Mouse (Mus musculus): ENCODE measurements around the gene Myl12a.
A peak's percentile ranks its signal among the peaks of the same experiment; 100 is the strongest.

Gene Myl12a

DNA sequence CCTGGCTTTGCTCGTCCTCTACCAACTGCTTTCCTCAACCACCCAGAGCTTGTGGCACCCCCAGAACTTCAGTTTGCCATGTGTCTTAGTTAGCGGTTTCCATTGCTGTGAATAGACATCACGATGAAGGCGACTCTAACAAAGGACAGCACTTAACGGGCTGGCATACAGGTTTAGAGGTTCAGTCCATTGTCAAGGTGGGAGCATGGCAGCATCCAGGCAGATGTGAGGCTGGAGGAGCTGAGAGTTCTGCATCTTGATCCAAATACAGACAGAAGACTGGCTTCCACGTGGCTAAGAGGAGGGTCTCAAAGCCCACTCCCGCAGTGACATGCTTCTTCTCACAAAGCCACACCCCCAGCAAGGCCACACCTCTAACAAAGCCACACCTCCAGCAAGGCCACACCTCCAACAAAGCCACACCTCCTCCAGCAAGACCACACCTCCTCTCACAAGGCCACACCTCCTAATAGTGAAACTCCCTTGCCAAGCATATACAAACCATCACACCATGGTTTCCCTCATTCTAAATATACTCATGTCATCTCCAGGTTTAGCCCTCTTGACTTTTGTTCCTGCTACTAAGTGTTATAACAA lies 8.1 kb upstream of the Myl12a start:
- DNase-seq (ENCODE audit: low spot score in 2 of 2) = no peak

DNA sequence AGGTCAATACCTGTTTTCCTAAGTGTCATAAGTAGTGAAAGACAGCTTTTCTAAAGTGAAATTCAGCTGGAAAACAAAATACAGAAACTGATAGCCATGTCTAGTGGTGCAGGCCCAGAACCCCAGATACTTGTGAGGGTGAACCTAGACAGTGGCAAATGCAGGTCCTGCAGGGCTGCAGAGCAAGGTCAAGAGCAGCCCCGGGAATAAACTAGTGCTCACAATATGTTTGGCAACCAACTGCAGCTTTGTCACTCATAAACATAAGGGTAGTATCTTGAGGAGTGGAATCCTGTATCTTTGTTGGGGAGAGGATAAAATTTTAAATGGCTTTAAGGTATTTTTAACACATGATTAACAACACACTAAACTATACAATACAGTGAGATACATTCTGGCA lies 7.1 kb upstream of the Myl12a start:
- no peak for DNase-seq (ENCODE audit: low spot score in 2 of 2)

DNA sequence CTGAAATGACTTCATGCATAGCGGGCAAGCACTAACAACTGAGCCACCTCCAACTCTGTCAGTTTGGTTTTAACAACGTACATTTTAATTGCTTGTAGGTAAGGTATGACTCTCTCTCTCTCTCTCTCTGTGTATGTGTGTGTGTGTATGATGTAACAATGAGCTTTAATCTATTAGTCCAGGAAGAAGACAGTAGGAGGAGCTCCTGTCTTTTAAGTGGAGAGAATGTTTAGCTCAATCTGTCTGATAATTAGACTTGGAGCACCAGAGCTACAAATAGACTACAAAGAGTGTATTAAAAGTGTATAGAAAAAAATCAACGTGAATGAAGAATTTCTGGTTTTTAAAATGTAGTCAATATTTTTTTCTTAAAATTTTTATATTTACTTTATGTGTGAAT lies 6.0 kb upstream of the Myl12a start:
- DNase-seq (ENCODE audit: low spot score in 2 of 2) = no peak

DNA sequence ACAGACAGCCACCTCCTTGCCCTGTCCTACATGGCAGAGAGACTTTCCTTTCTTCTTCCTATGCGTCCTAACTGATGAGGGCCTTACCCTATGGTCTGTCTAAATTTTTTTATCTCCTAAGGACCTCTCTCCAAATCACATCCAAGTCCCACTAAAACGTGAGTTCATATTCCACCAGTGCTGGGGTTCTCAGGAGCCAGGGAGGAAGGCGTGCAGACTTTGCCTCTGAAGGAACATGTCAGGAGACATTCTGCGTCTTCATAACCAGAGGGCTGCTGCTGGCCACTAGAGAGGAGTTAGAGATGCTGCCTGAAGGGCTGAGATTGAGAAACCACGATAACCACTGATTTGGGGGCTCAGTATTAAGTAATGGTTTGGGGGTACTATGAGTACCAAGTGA lies 4.3 kb upstream of the Myl12a start:
- no peak for DNase-seq (ENCODE audit: low spot score in 2 of 2)

DNA sequence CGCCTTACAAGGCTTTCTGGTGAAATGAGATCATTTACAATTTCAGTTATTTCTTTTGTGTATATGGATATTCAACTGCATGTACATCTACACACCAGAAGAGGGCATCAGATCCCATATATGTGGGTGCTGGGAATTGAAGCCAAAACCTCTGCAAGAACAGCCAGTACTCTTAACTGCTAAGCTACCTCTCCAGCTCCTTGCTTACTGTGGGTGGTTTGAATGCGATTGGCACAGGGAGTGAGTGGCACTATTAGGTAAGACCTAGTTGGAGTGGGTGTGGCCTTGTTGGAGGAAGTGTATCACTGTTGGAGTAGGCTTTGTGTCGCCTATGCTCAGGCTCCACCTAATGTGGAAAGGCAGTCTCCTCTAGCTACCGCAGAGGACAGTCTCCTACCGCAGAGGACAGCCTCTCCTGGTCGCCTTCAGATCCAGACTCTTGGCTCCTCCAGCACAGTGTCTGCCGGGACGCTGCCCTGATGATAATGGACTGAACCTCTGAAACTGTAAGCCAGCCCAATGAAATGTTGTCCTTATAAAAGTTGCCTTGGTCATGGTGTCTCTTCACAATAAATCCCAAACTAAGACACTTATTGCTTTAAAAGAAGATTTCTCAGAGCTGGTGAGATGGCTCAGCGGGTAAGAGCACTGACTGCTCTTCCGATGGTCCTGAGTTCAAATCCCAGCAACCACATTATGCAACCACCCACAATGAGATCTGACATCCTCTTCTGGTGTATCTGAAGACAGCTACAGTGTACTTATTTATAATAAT lies 1.7 kb upstream of the Myl12a start:
- no peak for DNase-seq (ENCODE audit: low spot score in 2 of 2)

DNA sequence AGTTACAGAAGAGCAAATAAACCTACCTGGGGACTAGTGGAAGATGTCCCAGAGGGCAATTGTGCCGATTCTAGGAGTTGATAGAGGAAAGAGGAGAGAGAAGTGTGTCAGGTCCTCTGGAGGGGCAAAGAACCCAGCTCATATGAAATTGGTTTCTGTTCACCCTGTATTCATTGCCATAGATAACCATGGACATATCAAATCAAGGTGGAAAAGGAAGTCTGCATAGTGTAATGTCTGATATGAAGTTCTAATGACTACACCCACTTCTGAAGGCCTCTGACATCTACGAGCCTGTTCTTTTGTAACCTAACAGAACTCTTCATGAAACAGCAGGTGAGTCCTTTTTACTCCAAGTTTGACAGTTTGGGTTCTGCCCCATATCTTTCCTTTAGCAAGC lies 1.0 kb upstream of the Myl12a start:
- no peak for DNase-seq (ENCODE audit: low spot score in 2 of 2)

DNA sequence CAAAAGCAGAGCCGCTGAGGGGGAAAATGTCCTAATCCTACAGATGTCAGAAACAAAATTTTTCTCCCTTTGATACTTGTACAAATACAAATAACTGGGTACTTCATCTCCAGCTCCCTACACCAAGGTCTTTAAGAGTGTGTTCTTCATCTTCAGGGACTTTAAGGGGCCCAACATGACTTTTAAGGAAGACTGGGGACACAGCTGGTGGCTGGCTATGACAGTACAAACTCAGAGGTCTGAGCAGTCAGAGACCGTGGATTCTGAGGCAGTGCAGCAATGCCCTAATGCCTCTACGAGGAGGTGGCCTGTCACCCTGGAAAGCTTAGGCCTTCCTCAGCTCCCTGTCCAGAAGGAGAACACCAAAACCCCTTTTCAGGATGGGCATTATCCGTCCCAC lies 434 bp upstream of the Myl12a start:
- DNase-seq (ENCODE audit: low spot score in 2 of 2) = no peak

DNA sequence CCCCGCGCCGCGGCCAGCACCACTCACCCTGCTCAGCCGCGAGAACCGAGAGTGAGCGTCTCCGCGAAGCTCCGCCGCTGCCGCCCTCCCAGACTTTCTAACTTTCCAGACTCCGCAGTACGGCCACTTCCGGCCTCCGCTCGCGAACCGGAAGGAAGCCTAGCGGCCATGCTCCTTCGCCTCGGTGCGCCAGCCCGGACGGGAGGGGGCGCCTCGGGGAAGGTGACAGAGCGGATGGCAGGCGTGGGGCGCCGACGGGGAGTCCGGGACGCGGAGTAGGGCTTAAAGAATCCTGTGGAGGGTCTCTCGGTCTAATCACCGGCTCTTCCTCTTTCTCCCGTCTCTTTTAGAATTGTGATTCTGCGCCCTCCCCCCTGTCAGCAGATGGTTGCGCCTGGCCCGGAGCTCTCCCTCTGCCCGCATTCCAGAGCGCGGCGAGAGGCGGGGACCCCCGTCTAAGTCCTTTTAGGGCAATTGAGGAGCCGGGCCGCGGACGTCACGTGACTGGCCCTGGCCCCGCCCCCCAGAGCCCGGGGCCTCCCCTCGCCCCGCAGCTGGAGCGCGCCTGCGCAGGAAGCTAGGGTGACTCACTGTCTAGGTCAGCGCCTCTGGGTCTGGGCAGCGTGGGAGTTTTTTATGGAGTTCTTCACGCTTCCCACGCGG lies 466 bp downstream of the Myl12a start, which contains the start of gene Myom1:
Gene Myom1 (plus strand): TSS at position 553 of the 663 bp plus-strand sequence.
- DNase-seq (ENCODE audit: low spot score in 2 of 2) = peak; percentile 98 to 99

DNA sequence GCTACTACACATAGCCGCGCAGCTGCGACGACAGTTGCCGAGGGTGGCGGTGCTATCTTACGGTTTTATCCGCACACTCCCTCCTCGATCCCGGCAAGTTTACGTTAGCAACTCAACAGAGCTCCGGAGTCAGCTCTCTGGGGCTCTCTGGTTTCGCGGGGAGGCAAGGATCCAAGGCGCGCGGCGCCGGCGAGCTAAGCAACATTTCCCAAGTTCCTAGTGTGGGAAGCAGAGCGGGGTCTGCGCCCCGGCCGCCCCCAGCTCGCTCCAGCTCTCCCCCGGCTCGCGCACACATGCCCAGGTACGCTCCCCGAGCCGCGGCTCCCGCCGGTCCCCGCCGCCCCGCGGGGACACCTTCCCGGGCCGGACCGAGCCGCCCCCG lies 988 bp downstream of the Myl12a start:
- peak; percentile 62 to 69 for DNase-seq (ENCODE audit: low spot score in 2 of 2)

DNA sequence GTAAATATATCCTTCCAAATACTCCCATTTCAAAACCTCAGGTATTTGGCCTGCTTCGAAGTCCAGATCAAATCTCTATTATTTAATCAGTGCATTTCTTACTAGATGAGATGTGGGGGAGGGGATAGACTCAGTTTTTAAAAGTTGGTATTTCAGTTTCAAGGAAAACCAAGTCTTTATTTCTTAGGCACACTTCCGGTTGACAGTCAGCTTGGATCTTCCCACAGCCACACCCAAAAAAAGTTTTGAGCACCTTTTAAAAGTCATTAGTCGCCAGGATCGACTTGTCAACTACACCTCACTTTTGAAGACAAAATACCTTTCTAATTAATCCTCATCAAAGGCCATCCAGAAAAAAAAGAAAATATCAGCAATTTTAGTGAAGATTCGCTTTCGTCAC lies 1.6 kb downstream of the Myl12a start:
- DNase-seq (ENCODE audit: low spot score in 2 of 2) = no peak

DNA sequence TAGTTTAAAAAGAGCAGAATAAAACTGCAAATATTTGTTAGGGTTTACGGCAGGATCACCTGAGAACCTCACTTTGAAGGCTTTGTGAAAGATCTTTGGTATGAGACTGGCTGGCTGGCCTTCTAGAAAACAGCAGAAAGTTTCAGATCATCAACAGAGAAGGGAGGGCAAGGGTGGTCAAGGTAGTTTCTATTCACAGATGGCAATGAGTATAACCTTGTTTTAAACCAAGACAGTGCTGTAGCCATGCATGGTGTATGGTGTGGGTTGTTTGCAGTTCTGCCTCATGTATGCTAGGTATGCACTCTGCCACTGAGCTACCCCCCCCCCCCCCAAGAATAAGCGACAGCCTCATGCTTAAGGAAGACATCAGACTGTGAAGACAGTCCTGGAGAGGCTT lies 2.4 kb downstream of the Myl12a start:
- DNase-seq (ENCODE audit: low spot score in 2 of 2) = no peak

DNA sequence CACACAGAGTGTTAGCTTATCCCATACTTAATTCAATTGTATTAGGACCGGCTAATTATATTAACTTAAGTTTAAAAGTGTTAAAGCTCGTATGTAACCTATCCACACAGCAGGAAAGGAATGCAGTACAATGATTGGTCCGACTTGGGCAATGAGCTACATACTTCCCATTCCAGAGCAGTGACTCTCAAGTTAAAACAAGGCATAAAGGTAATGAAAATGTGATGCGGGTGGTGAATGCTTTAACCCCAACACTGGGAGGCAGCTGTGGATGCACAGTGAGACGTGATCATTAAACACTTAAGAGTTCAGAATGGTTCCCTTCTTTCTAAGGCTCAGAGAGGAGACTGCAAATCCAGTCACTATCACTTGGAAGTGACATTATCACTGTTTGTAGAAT lies 3.5 kb downstream of the Myl12a start:
- DNase-seq (ENCODE audit: low spot score in 2 of 2) = no peak

DNA sequence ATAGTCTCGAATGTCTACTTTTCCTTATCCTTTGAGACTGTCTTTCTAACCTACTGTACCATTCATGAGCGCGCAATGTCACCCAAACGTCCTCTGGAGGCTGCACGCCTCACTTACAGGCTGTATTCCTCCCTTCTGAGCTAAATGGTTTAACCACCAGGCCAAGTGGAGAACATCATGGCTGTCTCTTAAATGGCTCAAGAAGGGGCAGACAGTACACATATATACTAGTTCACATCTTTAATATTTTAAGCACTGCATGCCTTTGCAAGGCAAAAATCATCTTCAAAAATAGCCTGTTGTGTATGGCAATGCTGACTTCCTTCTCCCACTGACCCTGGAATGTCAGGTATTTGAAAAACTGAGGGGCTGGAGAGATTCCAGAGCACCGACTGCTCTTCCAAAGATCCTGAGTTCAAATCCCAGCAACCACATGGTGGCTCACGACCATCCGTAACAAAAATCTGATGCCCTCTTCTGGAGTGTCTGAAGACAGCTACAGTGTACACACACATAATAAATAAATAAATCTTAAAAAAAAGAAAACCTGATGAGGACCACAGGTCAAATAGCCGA lies 4.2 kb downstream of the Myl12a start:
- DNase-seq (ENCODE audit: low spot score in 2 of 2) = no peak

DNA sequence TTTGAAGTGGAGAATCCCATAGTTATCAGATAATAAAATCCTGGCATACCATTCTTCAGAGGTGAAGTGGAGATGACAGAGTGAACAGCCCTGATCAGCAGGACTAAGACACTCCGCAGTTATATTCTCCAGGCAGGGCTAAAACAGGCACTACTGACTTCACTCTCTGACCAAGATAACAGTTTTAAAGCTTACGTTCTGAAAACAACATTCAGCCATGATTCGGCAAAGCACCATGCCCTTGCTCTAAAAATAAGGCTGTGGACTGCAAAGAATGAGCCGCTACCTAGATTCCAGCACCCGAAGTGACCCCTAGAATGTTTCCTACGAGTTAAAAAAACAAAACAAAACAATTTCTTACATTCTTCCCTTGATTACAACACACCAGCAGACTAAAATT lies 4.8 kb downstream of the Myl12a start:
- no peak for DNase-seq (ENCODE audit: low spot score in 2 of 2)

DNA sequence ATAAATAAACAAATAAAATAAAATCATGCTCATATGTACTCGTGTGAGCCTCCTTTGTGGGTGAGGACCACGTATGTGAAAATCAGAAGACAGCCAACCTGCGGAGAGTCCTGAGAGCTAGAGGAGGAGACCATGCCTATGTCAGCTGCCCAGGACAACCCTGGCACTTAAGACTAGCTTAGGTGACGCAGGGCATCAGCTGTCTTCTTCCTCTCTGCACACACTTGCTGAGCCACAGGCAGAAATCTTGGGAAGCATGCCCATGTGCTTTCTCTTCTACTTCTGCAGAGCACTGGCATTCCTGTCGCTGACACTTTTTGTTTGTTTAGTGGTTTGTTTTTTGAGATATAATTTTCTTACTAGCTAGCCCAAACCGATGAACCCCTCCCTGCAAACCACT lies 7.1 kb downstream of the Myl12a start:
- no peak for DNase-seq (ENCODE audit: low spot score in 2 of 2)

DNA sequence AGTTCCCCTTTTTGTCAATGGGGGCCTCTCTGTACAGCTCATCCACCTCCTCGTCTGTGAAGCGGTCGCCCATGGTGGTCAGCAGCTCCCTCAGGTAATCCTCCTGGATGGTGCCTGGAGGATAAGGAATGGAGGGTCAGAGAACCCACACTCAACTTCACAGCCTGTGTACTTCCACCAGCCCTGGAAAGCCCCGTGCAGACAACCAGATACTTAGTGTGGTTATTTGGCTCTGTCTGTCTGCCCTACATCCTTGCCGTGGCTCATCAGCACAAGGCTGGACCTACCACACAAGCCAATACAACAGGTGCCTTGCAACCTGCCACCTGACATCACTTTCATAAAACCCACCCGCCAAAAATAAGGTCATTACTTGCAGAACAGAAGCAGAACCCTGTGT lies 8.0 kb downstream of the Myl12a start:
- no peak for DNase-seq (ENCODE audit: low spot score in 2 of 2)

DNA sequence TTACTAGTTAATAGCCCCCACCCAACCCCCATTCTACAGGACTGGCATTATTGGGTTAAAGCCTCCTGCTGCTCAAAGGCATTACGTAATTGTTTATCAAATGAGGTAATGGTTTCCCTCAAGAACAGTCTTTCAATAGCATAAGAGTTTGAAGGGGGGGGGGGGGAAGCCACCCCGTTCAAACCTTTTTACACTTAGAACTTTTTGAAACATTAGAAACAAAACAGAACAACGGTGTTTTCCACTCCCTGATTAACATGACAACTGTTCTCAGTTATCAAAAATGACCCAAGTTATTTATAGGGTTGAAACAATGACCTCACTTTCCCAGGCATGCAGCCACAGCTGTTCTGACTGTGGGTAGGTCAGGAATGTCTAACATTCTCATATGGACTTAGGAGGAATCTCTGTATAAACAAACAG lies 9.3 kb downstream of the Myl12a start:
- DNase-seq (ENCODE audit: low spot score in 2 of 2) = no peak

DNA sequence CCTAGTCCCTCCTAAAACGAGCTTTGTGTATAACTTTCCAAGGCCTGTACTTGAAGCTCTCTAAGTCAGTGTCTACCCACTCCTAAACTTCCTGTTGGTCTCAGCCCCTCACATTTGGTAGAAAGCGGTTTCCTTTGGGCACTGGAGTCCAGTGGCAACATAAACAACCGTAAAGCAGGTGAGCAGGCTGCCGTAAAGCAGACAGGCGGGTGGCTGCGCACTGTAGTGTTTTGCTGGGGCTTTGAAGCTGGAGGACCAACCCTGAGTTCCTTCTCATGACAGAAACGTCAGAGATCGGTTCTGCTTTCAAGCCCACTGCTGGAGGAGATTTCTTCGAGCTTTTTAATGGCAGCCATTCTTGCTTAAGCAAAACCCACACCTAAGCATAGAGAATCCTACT lies 10.0 kb downstream of the Myl12a start:
- DNase-seq (ENCODE audit: low spot score in 2 of 2) = no peak

DNA sequence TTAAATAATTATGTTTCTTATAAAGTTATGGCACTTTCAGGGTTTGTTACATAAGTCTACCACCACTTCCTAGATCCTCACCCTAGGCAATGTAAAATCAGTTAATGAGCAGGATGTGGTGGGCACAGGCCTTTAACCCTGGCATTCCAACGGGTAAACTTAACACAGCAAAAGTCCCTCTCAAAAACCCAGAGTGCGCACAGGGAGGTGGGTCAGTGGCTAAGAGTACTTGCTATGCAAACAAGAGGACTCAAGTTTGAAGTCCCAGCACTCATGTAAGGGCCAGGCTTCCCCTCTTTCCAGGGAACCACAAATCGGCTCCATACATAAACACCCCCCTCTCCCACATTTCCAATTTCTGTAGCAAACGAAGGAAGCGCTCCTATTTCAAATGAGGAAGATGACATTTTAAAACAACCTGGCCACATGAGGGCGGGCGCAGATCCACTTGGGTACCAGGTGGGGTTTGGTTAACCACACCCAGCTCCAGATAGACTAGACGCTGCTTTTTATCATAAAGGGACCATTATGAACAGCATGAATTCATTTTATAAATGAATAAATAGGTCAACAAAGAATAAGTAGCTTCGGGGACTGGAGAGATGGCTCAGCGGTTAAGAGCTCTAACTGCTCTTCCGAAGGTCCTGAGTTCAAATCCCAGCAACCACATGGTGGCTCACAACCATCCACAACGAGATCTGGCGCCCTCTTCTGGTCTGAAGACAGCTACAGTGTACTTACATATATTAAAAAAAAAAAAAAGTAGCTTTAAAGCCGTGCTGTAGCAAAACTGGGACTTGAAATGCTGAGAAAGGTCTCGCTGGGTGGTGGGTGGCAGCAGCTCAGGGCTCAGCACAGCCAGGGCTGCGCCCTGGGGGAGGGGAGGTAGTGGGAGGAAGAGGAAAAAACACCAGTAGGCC lies 10.7 kb downstream of the Myl12a start:
- peak in 1 of 2 experiments; percentile 69 for DNase-seq (ENCODE audit: low spot score in 2 of 2)

DNA sequence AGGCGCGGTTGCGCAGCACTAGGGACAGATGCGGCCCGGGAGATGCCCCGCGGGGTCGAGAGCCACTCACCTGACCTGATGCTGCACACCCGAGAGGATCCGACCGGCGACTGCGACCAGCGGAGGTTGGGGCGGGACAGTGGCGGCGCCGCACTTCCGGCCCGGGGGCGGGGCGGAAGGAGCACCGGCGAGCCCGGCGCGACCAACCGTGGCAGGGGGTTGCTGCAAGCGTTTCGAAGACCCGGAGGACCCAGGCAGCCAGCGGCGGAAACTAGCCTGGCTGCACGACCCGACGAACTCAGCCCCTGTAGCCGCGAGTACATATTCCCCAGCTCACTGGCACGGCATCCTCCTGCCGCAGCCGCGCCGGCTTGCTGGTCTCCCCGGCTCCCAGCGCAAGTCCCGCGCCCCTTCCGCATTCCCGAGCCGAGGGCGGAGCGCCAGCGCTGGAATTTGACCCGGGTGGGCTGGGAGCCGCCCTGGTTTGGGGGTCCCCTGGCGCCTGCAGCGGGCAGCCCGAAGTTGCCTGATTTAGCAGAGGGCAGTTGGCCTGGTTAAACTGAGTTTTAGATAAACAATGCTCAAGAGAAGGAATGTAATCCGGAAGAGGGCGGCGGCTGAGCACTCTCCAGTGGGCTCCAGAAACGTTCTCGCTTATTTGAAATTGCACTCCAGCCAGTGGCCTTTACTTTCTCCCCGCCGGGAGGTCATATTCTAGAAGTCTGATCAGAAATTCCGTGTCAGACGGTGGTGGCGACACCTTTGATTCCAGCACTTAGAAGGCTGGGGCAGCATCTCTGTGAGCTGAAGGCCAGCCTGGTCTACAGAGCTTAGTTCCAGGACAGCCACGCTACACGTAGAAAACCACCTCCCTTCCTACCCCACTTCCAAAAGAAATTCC lies 12.0 kb downstream of the Myl12a start:
- DNase-seq (ENCODE audit: low spot score in 2 of 2) = peak; percentile 83 to 91

DNA sequence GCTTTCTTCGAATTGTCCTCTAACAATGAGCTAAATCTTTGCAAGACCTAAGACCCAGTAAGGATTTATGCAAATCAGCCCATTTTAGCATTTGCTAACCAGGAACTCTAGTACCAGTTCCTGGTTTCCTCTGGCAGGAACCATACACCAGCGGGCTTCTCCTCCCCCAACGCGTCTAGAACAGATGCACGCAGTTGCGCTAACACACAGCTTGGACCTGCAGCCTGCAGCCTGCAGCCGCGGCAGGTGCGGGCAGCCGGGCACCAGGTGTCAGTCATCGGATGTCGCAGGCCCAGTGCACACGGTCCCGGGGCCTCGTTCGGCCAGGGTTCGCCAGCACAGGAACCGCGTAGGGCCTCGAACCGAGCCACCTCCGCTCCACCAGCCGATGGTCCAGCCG lies 12.7 kb downstream of the Myl12a start:
- peak in 1 of 2 experiments; percentile 67 for DNase-seq (ENCODE audit: low spot score in 2 of 2)
